12 mouse cellular contexts compared by ENCODE assay signal in the genomic region with DNA sequence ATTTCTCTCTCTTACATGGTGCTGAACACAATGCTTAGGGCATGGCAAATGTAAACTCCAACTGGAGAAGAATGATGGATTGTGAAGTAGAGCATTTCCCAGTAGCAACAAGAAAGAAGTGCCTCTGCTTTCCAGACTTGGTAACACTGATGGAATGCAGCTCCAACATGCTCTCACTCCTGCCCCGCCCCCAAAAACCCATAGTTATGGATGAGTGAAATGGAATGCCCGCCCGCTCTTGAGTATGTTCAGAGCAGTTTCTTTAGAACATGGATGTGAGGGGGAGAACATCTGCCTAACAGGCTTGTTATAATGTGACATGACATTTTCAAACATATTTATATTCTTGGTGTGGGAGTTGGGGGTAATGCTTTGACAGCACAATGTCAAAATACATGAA.
"Had no signal": no experiment of that assay in that cellular context is flagged by ENCODE, and none has a peak within 500 bp of the region (broad histone marks: within the 10 kb centered on the region; RNA-seq: fewer than 3 reads in every experiment).

No protein-coding gene starts in this region.

- H3K4me2 ChIP-seq: liver, embryonic 13.5 days; lung, embryonic 15.5 days; neural tube, embryonic 15.5 days had no signal

- ATAC-seq: liver, postnatal 0 days had no signal

- H3K27ac ChIP-seq: limb, embryonic 10.5 days; liver, embryonic 13.5 days; lung, embryonic 15.5 days; neural tube, embryonic 15.5 days; stomach, postnatal 0 days had no signal

- H3K27me3 ChIP-seq: liver, embryonic 13.5 days; lung, embryonic 15.5 days; neural tube, embryonic 15.5 days had no signal

- H3K9ac ChIP-seq: liver, embryonic 13.5 days; liver, postnatal 0 days; lung, embryonic 15.5 days; neural tube, embryonic 15.5 days had no signal

- H3K9me3 ChIP-seq: limb, embryonic 10.5 days; liver, embryonic 13.5 days; lung, embryonic 15.5 days; neural tube, embryonic 15.5 days had no signal

- H3K4me1 ChIP-seq: limb, embryonic 10.5 days; liver, embryonic 13.5 days; lung, embryonic 15.5 days; neural tube, embryonic 15.5 days had no signal

- DNase-seq: kidney, adult 2 months; liver, embryonic 13.5 days; liver, postnatal 0 days; midbrain, embryonic 14.5 days; right cerebral cortex, adult 18-20 months; right cerebral cortex, postnatal 25 days; thymus, postnatal 4 days had no signal

- H3K4me3 ChIP-seq: limb, embryonic 10.5 days; liver, embryonic 13.5 days; lung, embryonic 15.5 days; myocyte; neural tube, embryonic 15.5 days had no signal

- H3K36me3 ChIP-seq: limb, embryonic 10.5 days; liver, embryonic 13.5 days; lung, embryonic 15.5 days; neural tube, embryonic 15.5 days had no signal
